ENCODE assay signal across 19 mouse cellular contexts in the genomic region with DNA sequence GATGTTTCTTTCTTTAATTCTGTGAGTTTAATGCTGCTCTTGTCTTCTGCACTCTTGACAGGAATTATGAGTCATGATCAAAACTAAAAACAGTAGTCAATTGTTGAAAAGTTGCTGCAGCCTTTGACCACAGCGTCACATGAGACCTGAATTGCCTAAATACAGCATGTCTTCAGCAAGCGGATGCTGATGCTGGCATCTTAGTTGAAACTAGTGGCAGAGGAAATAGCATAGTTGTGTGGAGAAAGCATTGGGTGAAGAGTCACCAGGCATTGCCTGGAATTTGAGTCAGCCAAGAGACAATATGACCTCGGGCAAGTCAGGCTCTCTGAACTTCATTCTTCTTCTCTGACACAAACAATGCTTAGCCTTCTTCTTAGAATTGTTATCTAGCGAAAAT.
"Had no signal": no experiment of that assay in that cellular context is flagged by ENCODE, and none has a peak within 500 bp of the region (broad histone marks: within the 10 kb centered on the region; RNA-seq: fewer than 3 reads in every experiment).

No protein-coding gene starts in this region.

- H3K27me3 ChIP-seq: limb, embryonic 13.5 days; liver, embryonic 12.5 days; liver, embryonic 15.5 days; lung, embryonic 15.5 days; stomach, embryonic 15.5 days had no signal

- H3K4me1 ChIP-seq: limb, embryonic 10.5 days; limb, embryonic 13.5 days; liver, embryonic 12.5 days; liver, embryonic 15.5 days; lung, embryonic 15.5 days; stomach, embryonic 15.5 days had no signal

- H3K36me3 ChIP-seq: limb, embryonic 10.5 days; limb, embryonic 13.5 days; liver, embryonic 12.5 days; liver, embryonic 15.5 days; lung, embryonic 15.5 days; stomach, embryonic 15.5 days had no signal

- H3K9ac ChIP-seq: limb, embryonic 13.5 days; liver, embryonic 12.5 days; liver, embryonic 15.5 days; lung, embryonic 15.5 days; stomach, embryonic 15.5 days had no signal

- H3K9me3 ChIP-seq: limb, embryonic 10.5 days; limb, embryonic 13.5 days; liver, embryonic 12.5 days; liver, embryonic 15.5 days; lung, embryonic 15.5 days; stomach, embryonic 15.5 days had no signal

- H3K4me3 ChIP-seq: layer of hippocampus, adult 2 months; limb, embryonic 10.5 days; limb, embryonic 13.5 days; liver, embryonic 12.5 days; liver, embryonic 15.5 days; lung, embryonic 15.5 days; stomach, embryonic 15.5 days had no signal

- DNase-seq: kidney, postnatal 25 days; layer of hippocampus, adult 9-11 months; liver; lung, adult 18-20 months; lung, postnatal 10 days; lung, postnatal 36 days; midbrain, embryonic 14.5 days; right cerebral cortex, postnatal 25 days; spleen, adult 18-20 months; thymus, postnatal 25 days had no signal

- H3K4me2 ChIP-seq: limb, embryonic 13.5 days; liver, embryonic 12.5 days; liver, embryonic 15.5 days; lung, embryonic 15.5 days; midbrain, embryonic 11.5 days; stomach, embryonic 15.5 days had no signal

- H3K27ac ChIP-seq: kidney, postnatal 0 days; layer of hippocampus, adult 2 months; limb, embryonic 10.5 days; limb, embryonic 13.5 days; liver, embryonic 12.5 days; liver, embryonic 15.5 days; lung, embryonic 15.5 days; stomach, embryonic 15.5 days had no signal
